Mouse (Mus musculus) kidney, embryonic 16.5 days (tissue): ENCODE measurements around the gene Morn4. TPM values are rescaled to one million over a fixed set of nuclear protein-coding genes. Genes with fewer than 3 reads are reported as not detected.

ENCODE experiments used
- ATAC-seq: fragments of 200-750 bp; cut with Nextera tagmentation; 2 replicates; pipeline ENCODE4 v1.8.0; 2017; ENCODE audit warnings: moderate TSS enrichment; ENCODE audit not compliant: low FRiP score, low TSS enrichment
- H3K27ac ChIP-seq: fragments of 300-500 bp; sonication (generic); 2 replicates; pipeline ENCODE4 v1.5.1; 2014; ENCODE audit warnings: low read length
- H3K27me3 ChIP-seq: fragments of 300-500 bp; sonication (generic); 2 replicates; pipeline ENCODE4 v1.6.1; 2014; ENCODE audit warnings: low read length, control low read depth, mixed read lengths; ENCODE audit not compliant: insufficient read depth
- H3K36me3 ChIP-seq: fragments of 300-500 bp; sonication (generic); 2 replicates; pipeline ENCODE4 v1.6.1; 2014; ENCODE audit warnings: low read length, control low read depth, mixed read lengths; ENCODE audit not compliant: insufficient read depth
- H3K4me1 ChIP-seq: fragments of 300-500 bp; sonication (generic); 2 replicates; pipeline ENCODE4 v1.6.1; 2014; ENCODE audit warnings: low read length, control low read depth, mixed read lengths; ENCODE audit not compliant: insufficient read depth
- H3K4me2 ChIP-seq: fragments of 300-500 bp; sonication (generic); replicated peaks from 2 replicates; pipeline ENCODE4 v1.6.1; 2014; ENCODE audit warnings: low read depth, low read length
- H3K4me3 ChIP-seq: fragments of 300-500 bp; sonication (generic); 2 replicates; pipeline ENCODE4 v1.5.1; 2014; ENCODE audit warnings: mild to moderate bottlenecking, low read length
- H3K9ac ChIP-seq: fragments of 300-500 bp; sonication (generic); replicated peaks from 2 replicates; pipeline ENCODE4 v1.6.1; 2014; ENCODE audit warnings: low read length
- H3K9me3 ChIP-seq: fragments of 300-500 bp; sonication (generic); 2 replicates; pipeline ENCODE4 v1.6.1; 2016; ENCODE audit warnings: low read length, control low read depth
- WGBS: fragments of 180-500 bp; shearing (Covaris S2); extraction: QIAGEN DNeasy Blood & Tissue Kit; methylation state at CpG from one replicate; pipeline ENCODE4 v1.1.7; 2014; 5-methylcytosine and 5-hydroxymethylcytosine counted together
- polyA plus RNA-seq: library from polyadenylated mRNA; unstranded; fragments of >200 nt; fragmentation: Nextera tagmentation; extraction: Ambion mirVana; gene quantifications from 2 replicates; pipeline ENCODE4 v1.2.1, GENCODE M21; 2015

Morn4 gene
- polyA plus RNA-seq, 1 experiment from 2014 or later = 32.7 TPM

DNA sequence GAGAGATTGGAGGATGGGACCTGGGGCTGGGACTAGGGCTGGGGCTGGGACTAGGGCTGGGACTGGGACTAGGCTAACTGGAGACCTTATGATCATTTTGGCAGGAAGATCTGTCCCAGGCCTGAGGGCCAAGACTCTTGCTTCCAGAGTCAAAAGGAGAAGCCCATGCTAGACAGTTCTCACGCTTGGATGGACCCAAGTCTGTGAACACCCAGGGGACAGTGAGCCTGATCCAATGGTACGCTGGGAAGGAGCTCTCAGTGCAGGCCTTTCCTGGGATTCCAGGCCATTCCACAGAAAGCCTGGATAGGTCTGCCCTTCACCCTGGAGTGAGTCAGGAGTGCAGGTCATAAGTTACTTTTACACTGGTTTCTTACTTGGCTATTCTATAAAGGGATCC, 11.1 kb downstream of the Morn4 start:
- Histone ChIP-seq H3K27ac (no peak overlapping the region), H3K4me2 (no peak overlapping the region), H3K27me3 (no peaks in the 10 kb centered on the region), H3K9me3 (no peaks in the 10 kb centered on the region), H3K36me3 (peaks cover 6% of the 10 kb centered on the region; the same call in 1 of the 2 replicates), H3K9ac (no peak overlapping the region), H3K4me1 (peaks cover 6% of the 10 kb centered on the region; the same call in 1 of the 2 replicates), H3K4me3 (no peak overlapping the region)
- WGBS = 81% methylated on average over 2 of the region's 2 CpGs
- ATAC-seq = no peak

- Histone ChIP-seq H3K4me3 (no peak overlapping the region), H3K4me2 (no peak overlapping the region), H3K27me3 (no peaks in the 10 kb centered on the region), H3K36me3 (peaks cover 6% of the 10 kb centered on the region; the same call in 1 of the 2 replicates), H3K27ac (peak overlapping the region; percentile 59; the same call in 1 of the 2 replicates), H3K9ac (0 out of 2 replicates have a peak overlapping the region, but pooled peaks have one; percentile 4), H3K4me1 (no peaks in the 10 kb centered on the region), H3K9me3 (no peaks in the 10 kb centered on the region)
- WGBS = 61% methylated on average over 7 of the region's 7 CpGs
- ATAC-seq = no peak; the same call in 1 of the 2 replicates
Observed at GRCm38 (mm10) chr19:42072802-42073201, 13.4 kb downstream of the Morn4 start.

GRCm38 (mm10) chr19:42071886-42072608, 14.1 kb downstream of the Morn4 start:
- no peak overlapping the region for H3K4me2 ChIP-seq
- H3K4me3 ChIP-seq = no peak overlapping the region
- H3K36me3 ChIP-seq = peaks cover 6% of the 10 kb centered on the region; the same call in 1 of the 2 replicates
- no peaks in the 10 kb centered on the region for H3K4me1 ChIP-seq
- WGBS = 80% methylated on average over 15 of the region's 15 CpGs
- ATAC-seq = peak; percentile 50
- H3K27me3 ChIP-seq = no peaks in the 10 kb centered on the region
- H3K27ac ChIP-seq = peak overlapping the region; percentile 59
- H3K9me3 ChIP-seq = no peaks in the 10 kb centered on the region
- 0 out of 2 replicates have a peak overlapping the region, but pooled peaks have one; percentile 4 for H3K9ac ChIP-seq

DNA sequence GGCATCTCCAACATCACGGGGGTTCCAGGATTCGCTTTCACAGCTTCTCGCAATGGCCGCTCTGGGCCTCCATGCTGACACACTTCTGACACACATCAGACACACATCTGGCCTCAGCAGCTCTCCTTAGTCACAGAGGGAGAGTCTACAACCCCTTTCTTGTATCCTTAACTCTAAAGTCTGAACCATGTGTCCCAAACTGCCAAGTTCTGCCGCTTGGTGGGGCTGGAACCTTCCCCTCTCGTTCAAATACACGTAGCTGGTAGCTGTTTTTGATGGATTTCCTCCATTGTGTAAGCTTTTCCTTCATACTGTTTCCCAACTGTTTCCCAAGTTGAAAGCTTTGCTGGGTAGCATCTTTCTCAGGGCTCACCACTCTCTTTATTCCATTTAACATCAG, 14.9 kb downstream of the Morn4 start:
- H3K36me3 ChIP-seq = peaks cover 6% of the 10 kb centered on the region; the same call in 1 of the 2 replicates
- no peak overlapping the region for H3K4me2 ChIP-seq
- no peaks in the 10 kb centered on the region for H3K9me3 ChIP-seq
- no peak overlapping the region for H3K27ac ChIP-seq
- ATAC-seq = no peak
- H3K9ac ChIP-seq = no peak overlapping the region
- no peaks in the 10 kb centered on the region for H3K27me3 ChIP-seq
- H3K4me1 ChIP-seq = no peaks in the 10 kb centered on the region
- 75% methylated on average over 7 of the region's 7 CpGs for WGBS
- H3K4me3 ChIP-seq = no peak overlapping the region

DNA sequence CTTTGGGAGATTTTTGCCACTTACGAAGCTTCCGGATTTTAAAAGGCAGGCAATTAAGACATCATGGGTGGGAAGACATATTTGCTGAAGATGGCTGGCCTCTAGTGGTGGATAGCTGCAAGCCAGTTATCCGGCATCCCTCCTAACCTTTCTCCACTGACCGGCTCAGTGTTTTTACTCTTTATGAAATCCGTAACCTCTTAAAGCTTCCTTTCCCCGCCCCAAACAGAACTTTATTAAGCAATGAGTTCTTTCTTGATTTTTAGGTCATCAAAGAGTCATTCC, 17.0 kb downstream of the Morn4 start:
- ATAC-seq = no peak
- Histone ChIP-seq H3K4me3 (no peak overlapping the region), H3K4me1 (no peaks in the 10 kb centered on the region), H3K4me2 (peak overlapping the region; percentile 24; the same call in 1 of the 2 replicates), H3K9ac (no peak overlapping the region), H3K36me3 (no peaks in the 10 kb centered on the region), H3K9me3 (no peaks in the 10 kb centered on the region), H3K27ac (no peak overlapping the region), H3K27me3 (no peaks in the 10 kb centered on the region)
- WGBS = 49% methylated on average over 6 of the region's 6 CpGs

GRCm38 (mm10) chr19:42068441-42069240, 17.5 kb downstream of the Morn4 start:
- H3K4me1 ChIP-seq = no peaks in the 10 kb centered on the region
- no peak overlapping the region for H3K27ac ChIP-seq
- H3K9ac ChIP-seq = no peak overlapping the region
- H3K9me3 ChIP-seq = no peaks in the 10 kb centered on the region
- no peaks in the 10 kb centered on the region for H3K27me3 ChIP-seq
- peak overlapping the region; percentile 24; the same call in 1 of the 2 replicates for H3K4me2 ChIP-seq
- no peaks in the 10 kb centered on the region for H3K36me3 ChIP-seq
- H3K4me3 ChIP-seq = no peak overlapping the region
- no peak for ATAC-seq
- WGBS = 75% methylated on average over 11 of the region's 11 CpGs

DNA sequence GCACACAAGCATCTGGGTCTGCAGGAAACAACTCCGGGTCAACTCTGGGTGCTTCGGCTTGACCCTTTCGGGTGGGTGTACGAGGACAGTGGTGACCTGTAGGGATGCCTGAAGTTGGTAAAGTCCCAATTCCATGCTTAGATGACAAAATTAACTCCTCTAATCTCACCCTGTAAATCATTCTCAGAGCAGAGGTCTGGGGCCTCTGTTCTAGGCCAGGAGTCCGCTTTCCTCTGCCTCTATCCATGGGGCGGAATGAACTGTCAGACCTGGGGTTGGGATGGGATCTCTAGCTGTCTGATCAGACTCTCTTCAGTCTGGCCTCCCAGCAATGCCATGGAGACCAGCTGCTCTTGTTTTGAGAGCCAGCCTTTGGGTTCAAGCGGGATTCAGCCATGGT, 24.7 kb downstream of the Morn4 start:
- 79% methylated on average over 7 of the region's 7 CpGs for WGBS
- H3K27me3 ChIP-seq = no peaks in the 10 kb centered on the region
- no peak overlapping the region for H3K4me3 ChIP-seq
- no peak overlapping the region for H3K4me2 ChIP-seq
- H3K27ac ChIP-seq = no peak overlapping the region
- no peaks in the 10 kb centered on the region for H3K4me1 ChIP-seq
- no peaks in the 10 kb centered on the region for H3K9me3 ChIP-seq
- no peaks in the 10 kb centered on the region for H3K36me3 ChIP-seq
- peak; percentile 90 for ATAC-seq
- H3K9ac ChIP-seq = no peak overlapping the region

- WGBS = 45% methylated on average over 7 of the region's 7 CpGs
- Histone ChIP-seq H3K4me2 (no peak overlapping the region), H3K4me1 (peaks cover 8% of the 10 kb centered on the region; the same call in 1 of the 2 replicates), H3K9ac (no peak overlapping the region), H3K36me3 (no peaks in the 10 kb centered on the region), H3K27me3 (no peaks in the 10 kb centered on the region), H3K9me3 (no peaks in the 10 kb centered on the region), H3K4me3 (no peak overlapping the region), H3K27ac (no peak overlapping the region)
- ATAC-seq = no peak
Observed at GRCm38 (mm10) chr19:42058426-42058825, 27.7 kb downstream of the Morn4 start.

DNA sequence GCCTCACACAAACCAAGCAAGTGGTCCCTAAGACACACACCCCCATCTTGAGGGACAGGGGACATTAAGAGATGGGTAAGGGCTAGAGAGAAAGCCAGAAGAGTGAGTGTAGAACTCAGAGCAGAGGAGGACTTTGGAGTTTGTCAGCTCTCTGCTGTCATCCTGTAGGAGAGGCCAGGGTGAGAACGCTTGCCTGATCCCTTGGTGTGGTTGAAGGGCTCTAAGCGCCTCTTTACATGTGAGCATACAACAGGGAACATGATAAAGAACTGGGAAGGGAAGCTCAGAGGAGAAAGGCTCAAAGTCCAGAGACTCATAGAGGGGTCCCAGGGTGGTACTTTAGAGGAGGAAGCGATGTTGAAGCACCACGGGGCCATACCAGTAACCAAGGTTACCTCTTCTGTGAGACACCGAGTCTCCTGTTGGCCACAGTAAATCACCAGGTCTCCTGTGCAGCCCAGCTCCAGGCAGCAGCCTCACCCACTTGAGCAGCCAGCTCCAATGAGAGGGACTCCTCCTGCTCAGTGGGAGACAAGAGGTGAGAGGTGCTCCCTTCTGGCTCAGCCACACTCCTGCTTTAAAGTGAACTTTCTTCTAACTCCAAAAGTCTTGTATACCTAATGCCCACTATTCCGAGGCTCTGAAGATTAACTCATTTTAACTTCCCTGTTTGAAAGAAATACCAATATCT, 29.3 kb downstream of the Morn4 start:
- ATAC-seq = no peak
- WGBS = 62% methylated on average over 6 of the region's 6 CpGs
- Histone ChIP-seq H3K27me3 (no peaks in the 10 kb centered on the region), H3K9ac (no peak overlapping the region), H3K4me3 (no peak overlapping the region), H3K27ac (0 out of 2 replicates have a peak overlapping the region, but pooled peaks have one; percentile 20), H3K4me1 (peaks cover 8% of the 10 kb centered on the region; the same call in 1 of the 2 replicates), H3K9me3 (no peaks in the 10 kb centered on the region), H3K4me2 (no peak overlapping the region), H3K36me3 (no peaks in the 10 kb centered on the region; the same call in 1 of the 2 replicates)
